Comparison of ENCODE assay signal across 8 mouse cellular contexts in the genomic region with DNA sequence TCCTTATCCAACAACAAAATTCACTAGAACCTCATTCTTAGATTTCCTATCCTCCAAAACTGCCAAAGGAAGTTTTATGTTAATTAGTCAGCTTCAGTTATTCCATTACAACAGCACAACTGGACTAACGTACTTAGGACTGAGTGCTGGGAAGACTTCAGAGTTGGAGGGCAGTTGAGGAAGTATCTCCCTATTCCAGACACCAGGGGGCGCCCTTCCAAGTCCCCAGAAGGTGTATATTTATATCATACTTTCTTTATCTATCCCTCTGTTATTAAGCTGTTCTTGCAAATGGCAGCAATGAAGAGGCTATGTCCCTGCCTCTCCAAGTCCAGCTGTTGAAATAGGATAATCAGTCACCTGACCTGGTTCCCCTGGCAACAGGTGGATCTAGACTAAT.
A peak's percentile ranks its signal among the peaks of the same experiment; 100 is the strongest.
DNase-seq lines count a peak whose midpoint lies in the region.

No protein-coding gene starts in this region.

- peak; percentile 9 for DNase-seq in gastrocnemius, adult 18-20 months (ENCODE audit: low spot score)
- DNase-seq in gastrocnemius, adult 8-10 months (ENCODE audit: low spot score in 2 of 2): no peak
- DNase-seq in spleen, postnatal 10 days (ENCODE audit: low spot score in 2 of 2): peak; percentile 5 to 44
- no peak for DNase-seq in spleen, postnatal 36 days (ENCODE audit: low spot score in 2 of 2)
- DNase-seq in kidney, postnatal 10 days: peak; percentile 40
- DNase-seq in thymus, postnatal 25 days: peak; percentile 6
- DNase-seq in neural tube, embryonic 10.5 days (ENCODE audit: extremely low spot score, low spot score): no peak
- no peak for DNase-seq in spleen, adult 12 weeks (ENCODE audit: low spot score)

Comparison
In these comparisons a context has a peak if more than half of its experiments do, and no peak if none do; other contexts are left out.
1. DNase-seq: peak in gastrocnemius, adult 18-20 months (single experiment), spleen, postnatal 10 days (2 of 2), kidney, postnatal 10 days (single experiment) and thymus, postnatal 25 days (single experiment); none in gastrocnemius, adult 8-10 months (0 of 2), spleen, postnatal 36 days (0 of 2), neural tube, embryonic 10.5 days (single experiment) and spleen, adult 12 weeks (single experiment).